23 mouse cellular contexts compared by ENCODE assay signal in genomic region chr16:91599242-91599641, GRCm38 (mm10). TPM values are rescaled to one million over a fixed set of nuclear protein-coding genes. Genes with fewer than 3 reads are reported as not detected.
DNase-seq lines count a peak whose midpoint lies in the region; ATAC-seq and TF ChIP-seq lines count a peak whose summit lies in the region.
"Had no signal": no experiment of that assay in that cellular context is flagged by ENCODE, and none has a peak within 500 bp of the region (broad histone marks: within the 10 kb centered on the region; RNA-seq: fewer than 3 reads in every experiment).

No protein-coding gene starts in this region.

- ATAC-seq in kidney, postnatal 0 days (replicated peaks; ENCODE audit: low FRiP score, low read depth), result no peak
- no peak for ATAC-seq in lung, embryonic 14.5 days (ENCODE audit: insufficient read depth)
- ATAC-seq: midbrain, embryonic 15.5 days had no signal

- DNase-seq in kidney, postnatal 0 days (ENCODE audit: low spot score), result no peak
- no peak for DNase-seq in kidney, adult 11 months
- DNase-seq in lung, embryonic 14.5 days, result no peak
- DNase-seq in lung, postnatal 10 days, result no peak
- peak; percentile 7 for DNase-seq in splenic B cell, adult 2 months (ENCODE audit: low read depth, low spot score)
- no peak for DNase-seq in spleen, adult 12 weeks (ENCODE audit: low spot score)
- DNase-seq: adrenal gland, adult 8-10 months; cerebellum, adult 2 months; cerebellum, postnatal 25 days; kidney, adult 8-10 months; kidney, postnatal 14 days; layer of hippocampus, postnatal 36 days; lung, adult 18-20 months; lung, postnatal 4 days; right cerebral cortex, postnatal 4 days had no signal

- H3K9ac ChIP-seq in kidney, postnatal 0 days (ENCODE audit: low read depth, low read length), result no peak overlapping the region
- no peak overlapping the region for H3K9ac ChIP-seq in lung, embryonic 14.5 days
- H3K9ac ChIP-seq: embryonic facial prominence, embryonic 12.5 days; limb, embryonic 13.5 days; midbrain, embryonic 15.5 days; neural tube, embryonic 13.5 days had no signal

- H3K9me3 ChIP-seq in kidney, postnatal 0 days (replicated peaks; ENCODE audit: low read length), result no peaks in the 10 kb centered on the region
- no peaks in the 10 kb centered on the region for H3K9me3 ChIP-seq in lung, embryonic 14.5 days (ENCODE audit: low read depth, low read length)
- H3K9me3 ChIP-seq in E14TG2a.4 (ENCODE audit: low read length), result no peaks in the 10 kb centered on the region
- H3K9me3 ChIP-seq: embryonic facial prominence, embryonic 12.5 days; heart, embryonic 10.5 days; hindbrain, embryonic 10.5 days; limb, embryonic 13.5 days; midbrain, embryonic 15.5 days; neural tube, embryonic 13.5 days had no signal

- no peaks in the 10 kb centered on the region for H3K4me1 ChIP-seq in kidney, postnatal 0 days (replicated peaks; ENCODE audit: insufficient read depth, low read length)
- H3K4me1 ChIP-seq in lung, embryonic 14.5 days (ENCODE audit: insufficient read depth), result peaks cover 7% of the 10 kb centered on the region
- H3K4me1 ChIP-seq in E14TG2a.4 (replicated peaks; ENCODE audit: low read depth, low read length), result peaks cover 16% of the 10 kb centered on the region

- H3K4me3 ChIP-seq in kidney, postnatal 0 days (replicated peaks; ENCODE audit: low read depth, low read length), result no peak overlapping the region
- no peak overlapping the region for H3K4me3 ChIP-seq in lung, embryonic 14.5 days (ENCODE audit: low read depth, low read length)
- no peak overlapping the region for H3K4me3 ChIP-seq in E14TG2a.4 (replicated peaks; ENCODE audit: low read length)
- H3K4me3 ChIP-seq: embryonic facial prominence, embryonic 12.5 days; heart, embryonic 10.5 days; hindbrain, embryonic 10.5 days; limb, embryonic 13.5 days; midbrain, embryonic 15.5 days; myocyte; neural tube, embryonic 13.5 days had no signal

- no peaks in the 10 kb centered on the region for H3K36me3 ChIP-seq in kidney, postnatal 0 days (ENCODE audit: insufficient read depth, low read length)
- no peaks in the 10 kb centered on the region for H3K36me3 ChIP-seq in lung, embryonic 14.5 days (ENCODE audit: insufficient read depth)
- peaks cover 9% of the 10 kb centered on the region for H3K36me3 ChIP-seq in E14TG2a.4 (ENCODE audit: insufficient read depth, low read length)
- H3K36me3 ChIP-seq in splenic B cell, adult 2 months (ENCODE audit: control insufficient read depth, insufficient read depth, low read length, poor library complexity, severe bottlenecking), result no peaks in the 10 kb centered on the region; the same call in 1 of the 2 replicates
- H3K36me3 ChIP-seq: embryonic facial prominence, embryonic 12.5 days; heart, embryonic 10.5 days; hindbrain, embryonic 10.5 days; limb, embryonic 13.5 days; midbrain, embryonic 15.5 days; neural tube, embryonic 13.5 days had no signal

- H3K27ac ChIP-seq in kidney, postnatal 0 days, result no peak overlapping the region
- no peak overlapping the region for H3K27ac ChIP-seq in lung, embryonic 14.5 days (ENCODE audit: low read depth)
- H3K27ac ChIP-seq: embryonic facial prominence, embryonic 12.5 days; heart, embryonic 10.5 days; hindbrain, embryonic 10.5 days; limb, embryonic 13.5 days; midbrain, embryonic 15.5 days; neural tube, embryonic 13.5 days had no signal

- H3K27me3 ChIP-seq in kidney, postnatal 0 days (ENCODE audit: insufficient read depth, low read length), result no peaks in the 10 kb centered on the region
- H3K27me3 ChIP-seq in lung, embryonic 14.5 days (ENCODE audit: insufficient read depth, low read length), result no peaks in the 10 kb centered on the region
- H3K27me3 ChIP-seq in E14TG2a.4 (ENCODE audit: insufficient read depth, low read length), result peaks cover 23% of the 10 kb centered on the region
- no peaks in the 10 kb centered on the region for H3K27me3 ChIP-seq in splenic B cell, adult 2 months (ENCODE audit: control insufficient read depth, insufficient read depth, low read length, poor library complexity, severe bottlenecking)

- H3K4me2 ChIP-seq in kidney, postnatal 0 days (ENCODE audit: low read length), result no peak overlapping the region
- no peak overlapping the region for H3K4me2 ChIP-seq in lung, embryonic 14.5 days
- H3K4me2 ChIP-seq: embryonic facial prominence, embryonic 12.5 days; limb, embryonic 13.5 days; midbrain, embryonic 15.5 days; neural tube, embryonic 13.5 days had no signal

- peak; percentile 42 for TF ChIP-seq CTCF in kidney, postnatal 0 days (IDR thresholded peaks at IDR 0.05; ENCODE audit: low read depth)
- peak; percentile 38 for TF ChIP-seq CTCF in lung, embryonic 14.5 days (IDR thresholded peaks at IDR 0.05; ENCODE audit: low read depth)
- peak; percentile 28; the same call in 1 of the 2 replicates for TF ChIP-seq CTCF in E14TG2a.4 (conservative IDR thresholded peaks at IDR 0.05; ENCODE audit: low read length)

RNA-seq across cellular contexts. Expression of gene Tmem50b, which starts 1.6 kb away (rescaled TPM):
- polyA plus RNA-seq in kidney, postnatal 0 days (2015; fragmentation: Nextera tagmentation; extraction: Ambion mirVana), result 42.3 and 45.0 TPM in 2 replicates
- polyA plus RNA-seq in lung, embryonic 14.5 days (2014; fragmentation: Nextera tagmentation; extraction: Ambion mirVana), result 33.1 and 37.2 TPM in 2 replicates

RNA-seq across cellular contexts. Expression of gene Dnajc28, which starts 19.6 kb away (rescaled TPM):
- 4.4 and 4.5 TPM in 2 replicates for polyA plus RNA-seq in kidney, postnatal 0 days (2015; fragmentation: Nextera tagmentation; extraction: Ambion mirVana)
- polyA plus RNA-seq in lung, embryonic 14.5 days (2014; fragmentation: Nextera tagmentation; extraction: Ambion mirVana), result 2.5 and 2.7 TPM in 2 replicates

RNA-seq across cellular contexts. Expression of gene Gart, which starts 47.5 kb away (rescaled TPM):
- polyA plus RNA-seq in kidney, postnatal 0 days (2015; fragmentation: Nextera tagmentation; extraction: Ambion mirVana), result 68.5 and 71.0 TPM in 2 replicates
- 113 and 129 TPM in 2 replicates for polyA plus RNA-seq in lung, embryonic 14.5 days (2014; fragmentation: Nextera tagmentation; extraction: Ambion mirVana)

RNA-seq across cellular contexts. Expression of gene Son, which starts 48.1 kb away (rescaled TPM):
- polyA plus RNA-seq in kidney, postnatal 0 days (2015; fragmentation: Nextera tagmentation; extraction: Ambion mirVana), result 108 and 112 TPM in 2 replicates
- 149 and 155 TPM in 2 replicates for polyA plus RNA-seq in lung, embryonic 14.5 days (2014; fragmentation: Nextera tagmentation; extraction: Ambion mirVana)

RNA-seq across cellular contexts. Expression of gene Ifngr2, which starts 52.4 kb away (rescaled TPM):
- polyA plus RNA-seq in kidney, postnatal 0 days (2015; fragmentation: Nextera tagmentation; extraction: Ambion mirVana), result 42.6 and 51.1 TPM in 2 replicates
- polyA plus RNA-seq in lung, embryonic 14.5 days (2014; fragmentation: Nextera tagmentation; extraction: Ambion mirVana), result 47.7 and 52.1 TPM in 2 replicates
